Mouse (Mus musculus) heart, adult 18-20 months (tissue): ENCODE measurements at regions not wholly inside any gene's neighbourhood (a gene's known extent, or its start where the extent isn't known, plus 50 kb on each side); places are given as distances from the start of the nearest gene placed in this dataset.
A peak's percentile ranks its signal among the peaks of the same experiment; 100 is the strongest.

Experiments
- DNase-seq, 2 experiments: peaks; one replicate each; pipeline ENCODE4 v3.0.0; 2021 to 2022; ENCODE audit warnings: mixed read lengths in 1 of 2

- peak; percentile 63 to 81 for DNase-seq
Measured at GRCm38 (mm10) chr11:45174811-45175798, 558.0 kb downstream of the Ebf1 start.

- peak in 1 of 2 experiments; percentile 24 for DNase-seq
Measured at GRCm38 (mm10) chr11:45176971-45177370, 559.9 kb downstream of the Ebf1 start.

GRCm38 (mm10) chr11:45178036-45178435 is 560.9 kb downstream of the Ebf1 start:
- peak; percentile 49 to 54 for DNase-seq

- no peak for DNase-seq
Measured at GRCm38 (mm10) chr11:45179019-45179418, 561.9 kb downstream of the Ebf1 start.

GRCm38 (mm10) chr11:45190601-45191370 is 573.7 kb downstream of the Ebf1 start:
- no peak for DNase-seq

- no peak for DNase-seq
Measured at GRCm38 (mm10) chr11:45191392-45192189, 574.5 kb downstream of the Ebf1 start.

GRCm38 (mm10) chr11:45193319-45193718 is 576.2 kb downstream of the Ebf1 start:
- DNase-seq = no peak

GRCm38 (mm10) chr11:45199520-45199919 is 582.4 kb downstream of the Ebf1 start:
- DNase-seq = peak; percentile 20 to 23

GRCm38 (mm10) chr11:45200714-45201405 is 583.7 kb downstream of the Ebf1 start:
- DNase-seq = peak; percentile 33 to 51

- no peak for DNase-seq
Measured at GRCm38 (mm10) chr11:45203446-45203845, 586.3 kb downstream of the Ebf1 start.

- no peak for DNase-seq
Measured at GRCm38 (mm10) chr11:45206611-45207525, 589.8 kb downstream of the Ebf1 start.

GRCm38 (mm10) chr11:45214096-45214495 is 597.0 kb downstream of the Ebf1 start:
- peak in 1 of 2 experiments; percentile 17 for DNase-seq

- no peak for DNase-seq
Measured at GRCm38 (mm10) chr11:45216942-45217474, 599.9 kb downstream of the Ebf1 start.

GRCm38 (mm10) chr11:45219239-45219638 is 602.1 kb downstream of the Ebf1 start:
- DNase-seq = peak; percentile 29 to 43

- no peak for DNase-seq
Measured at GRCm38 (mm10) chr11:45222021-45222420, 604.9 kb downstream of the Ebf1 start.

GRCm38 (mm10) chr11:45235476-45236412 is 616.1 kb upstream of the Clint1 start:
- DNase-seq = no peak

GRCm38 (mm10) chr11:45237056-45237455 is 614.8 kb upstream of the Clint1 start:
- no peak for DNase-seq

GRCm38 (mm10) chr11:45239044-45239443 is 612.8 kb upstream of the Clint1 start:
- no peak for DNase-seq

- no peak for DNase-seq
Measured at GRCm38 (mm10) chr11:45240419-45240818, 611.4 kb upstream of the Clint1 start.
